ENCODE assay signal across 8 mouse cellular contexts in genomic region chr3:95881979-95882815, GRCm38 (mm10). TPM values are rescaled to one million over a fixed set of nuclear protein-coding genes. Genes with fewer than 3 reads are reported as not detected.
DNase-seq lines count a peak whose midpoint lies in the region; ATAC-seq and TF ChIP-seq lines count a peak whose summit lies in the region.

TSS of gene Ciart (minus strand) at chr3:95882251.

- H3K4me2 ChIP-seq in intestine, postnatal 0 days (replicated peaks; ENCODE audit: low read depth) = peak within 1 kb of the TSS; percentile 94

- H3K36me3 ChIP-seq in embryonic facial prominence, embryonic 10.5 days (replicated peaks) = peaks cover 10% of the 10 kb centered on the region
- H3K36me3 ChIP-seq in intestine, postnatal 0 days (ENCODE audit: control insufficient read depth, insufficient read depth) = no peaks in the 10 kb centered on the region; the same call in 1 of the 2 replicates
- peaks cover 6% of the 10 kb centered on the region; the same call in 1 of the 2 replicates for H3K36me3 ChIP-seq in midbrain, embryonic 10.5 days

- 0 out of 2 replicates have a peak, but pooled peaks cover 6% of the 10 kb centered on the region for H3K27me3 ChIP-seq in embryonic facial prominence, embryonic 10.5 days (replicated peaks; ENCODE audit: low read depth, poor library complexity, severe bottlenecking)
- H3K27me3 ChIP-seq in intestine, postnatal 0 days (replicated peaks; ENCODE audit: control insufficient read depth, insufficient read depth, low read length) = no peaks in the 10 kb centered on the region
- peaks cover 17% of the 10 kb centered on the region for H3K27me3 ChIP-seq in midbrain, embryonic 10.5 days (ENCODE audit: low read depth, poor library complexity, severe bottlenecking)

- peak; percentile 96 for DNase-seq in adrenal gland, postnatal 14 days
- peak; percentile 96 for DNase-seq in embryonic facial prominence, embryonic 10.5 days (ENCODE audit: low spot score)
- peak; percentile 77 for DNase-seq in gonadal fat pad, adult 2 months (ENCODE audit: low read depth)
- peak; percentile 97 for DNase-seq in left cerebral cortex, postnatal 36 days (ENCODE audit: low spot score in 2 of 2)
- DNase-seq in midbrain, embryonic 10.5 days (ENCODE audit: low spot score) = peak; percentile 95
- peak; percentile 97 to 99 for DNase-seq in right cerebral cortex, postnatal 36 days (ENCODE audit: low spot score in 2 of 2)
- DNase-seq in urinary bladder, postnatal 4 days (ENCODE audit: low spot score in 2 of 2) = peak; percentile 93

- under 1% methylated on average over 66 of the region's 66 CpGs for WGBS in embryonic facial prominence, embryonic 10.5 days
- WGBS in intestine, postnatal 0 days = under 1% methylated on average over 63 of the region's 66 CpGs
- WGBS in midbrain, embryonic 10.5 days = under 1% methylated on average over 66 of the region's 66 CpGs

- TF ChIP-seq CTCF in intestine, postnatal 0 days (IDR thresholded peaks at IDR 0.05; ENCODE audit: low read depth) = no peak

- peak within 1 kb of the TSS; percentile 48 for H3K9ac ChIP-seq in intestine, postnatal 0 days (ENCODE audit: low read depth, low read length)

- peak within 1 kb of the TSS; percentile 67 for H3K4me3 ChIP-seq in embryonic facial prominence, embryonic 10.5 days
- peak within 1 kb of the TSS; percentile 39 for H3K4me3 ChIP-seq in intestine, postnatal 0 days (ENCODE audit: low read depth, low read length)
- H3K4me3 ChIP-seq in midbrain, embryonic 10.5 days = peak within 1 kb of the TSS; percentile 68

- peak; percentile 94 for ATAC-seq in intestine, postnatal 0 days

- H3K9me3 ChIP-seq in embryonic facial prominence, embryonic 10.5 days = no peaks in the 10 kb centered on the region
- H3K9me3 ChIP-seq in intestine, postnatal 0 days (ENCODE audit: control insufficient read depth) = no peaks in the 10 kb centered on the region
- no peaks in the 10 kb centered on the region for H3K9me3 ChIP-seq in midbrain, embryonic 10.5 days (replicated peaks)

- peaks cover 23% of the 10 kb centered on the region for H3K4me1 ChIP-seq in embryonic facial prominence, embryonic 10.5 days
- H3K4me1 ChIP-seq in intestine, postnatal 0 days (replicated peaks; ENCODE audit: control insufficient read depth, insufficient read depth, low read length) = no peaks in the 10 kb centered on the region
- peaks cover 25% of the 10 kb centered on the region for H3K4me1 ChIP-seq in midbrain, embryonic 10.5 days

- intact Hi-C loops in left cerebral cortex, postnatal 36 days (cut with DNase I) = loop anchor here (1.0 kb wide), 2 partner anchors 25 to 47 kb away; partner anchors contain the start of gene Anp32e

- H3K27ac ChIP-seq in embryonic facial prominence, embryonic 10.5 days (replicated peaks) = peak within 1 kb of the TSS; percentile 75
- H3K27ac ChIP-seq in intestine, postnatal 0 days (ENCODE audit: low read depth, low read length) = peak within 1 kb of the TSS; percentile 8; the same call in 1 of the 2 replicates
- H3K27ac ChIP-seq in midbrain, embryonic 10.5 days (replicated peaks) = peak within 1 kb of the TSS; percentile 75

RNA-seq across cellular contexts. Expression of gene Ciart, which starts in this region (rescaled TPM):
- 2.6 and 3.9 TPM in 2 replicates for total RNA-seq in adrenal gland, postnatal 14 days (2021)
- 11.5 and 13.4 TPM in 2 replicates for polyA plus RNA-seq in embryonic facial prominence, embryonic 10.5 days (2016; fragmentation: Nextera tagmentation; extraction: Ambion mirVana)
- 8.7 and 9.0 TPM in 2 replicates for polyA plus RNA-seq in gonadal fat pad, adult 2 months (2012; rRNA removed)
- polyA plus RNA-seq in intestine, postnatal 0 days (2015; fragmentation: Nextera tagmentation; extraction: Ambion mirVana) = 1.3 and 2.1 TPM in 2 replicates
- 10 to 100 TPM; 18.6 to 26.6 TPM for total RNA-seq in left cerebral cortex, postnatal 36 days (2021)
- polyA plus RNA-seq in midbrain, embryonic 10.5 days (2016; fragmentation: Nextera tagmentation; extraction: Ambion mirVana) = 7.9 and 12.3 TPM in 2 replicates

Comparison
In these comparisons a context has a peak if more than half of its experiments do, and no peak if none do; other contexts are left out.
1. Peak in every context shown above with its lines: DNase-seq, ATAC-seq, H3K4me3 ChIP-seq and H3K27ac ChIP-seq.
2. H3K27ac ChIP-seq: peak in every context shown above with its lines; median percentile 75 in embryonic facial prominence, embryonic 10.5 days; 75 in midbrain, embryonic 10.5 days; 8 in intestine, postnatal 0 days.